Comparison of ENCODE assay signal across 16 mouse cellular contexts in the genomic region with DNA sequence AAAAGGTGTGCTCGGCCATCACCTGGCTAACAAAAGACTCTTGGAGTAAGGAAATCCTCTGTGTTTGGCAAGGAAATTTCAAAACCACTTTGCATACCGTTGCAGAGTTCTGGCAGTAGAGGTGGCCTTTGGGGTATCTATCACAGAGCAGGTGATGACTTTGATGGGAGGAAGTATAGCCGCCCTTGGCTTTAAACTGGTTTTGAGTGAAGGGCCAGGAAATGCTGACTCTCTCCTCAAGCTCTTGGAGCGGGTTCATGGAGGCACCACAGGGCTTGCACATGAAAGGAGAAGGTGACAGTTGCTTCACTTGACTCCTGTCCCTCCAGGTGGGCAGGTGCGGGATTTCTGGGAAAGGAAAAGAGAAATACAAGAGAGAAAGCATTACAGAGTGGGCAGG. TPM values are rescaled to one million over a fixed set of nuclear protein-coding genes. Genes with fewer than 3 reads are reported as not detected.
"Had no signal": no experiment of that assay in that cellular context is flagged by ENCODE, and none has a peak within 500 bp of the region (broad histone marks: within the 10 kb centered on the region; RNA-seq: fewer than 3 reads in every experiment).

No protein-coding gene starts in this region.

- ATAC-seq: intestine, embryonic 15.5 days; liver, embryonic 12.5 days had no signal

- H3K9ac ChIP-seq: intestine, embryonic 15.5 days; liver, embryonic 12.5 days; lung, embryonic 15.5 days; neural tube, embryonic 13.5 days had no signal

- H3K9me3 ChIP-seq: intestine, embryonic 15.5 days; limb, embryonic 10.5 days; liver, embryonic 12.5 days; lung, embryonic 15.5 days; neural tube, embryonic 13.5 days had no signal

- H3K4me1 ChIP-seq: intestine, embryonic 15.5 days; limb, embryonic 10.5 days; neural tube, embryonic 13.5 days had no signal

- H3K36me3 ChIP-seq: intestine, embryonic 15.5 days; limb, embryonic 10.5 days; liver, embryonic 12.5 days; lung, embryonic 15.5 days; neural tube, embryonic 13.5 days had no signal

- H3K27ac ChIP-seq: intestine, embryonic 15.5 days; left cerebral cortex, adult 2 months; limb, embryonic 10.5 days; liver, embryonic 12.5 days; lung, embryonic 15.5 days; neural tube, embryonic 13.5 days had no signal

- H3K4me2 ChIP-seq: intestine, embryonic 15.5 days; liver, embryonic 12.5 days; lung, embryonic 15.5 days; neural tube, embryonic 13.5 days had no signal

- DNase-seq: kidney, adult 18-20 months; midbrain, embryonic 14.5 days; retina, postnatal 1 day; right cerebral cortex, postnatal 4 days; spleen, adult 18-20 months had no signal

- H3K4me3 ChIP-seq: intestine, embryonic 15.5 days; left cerebral cortex, adult 2 months; limb, embryonic 10.5 days; liver, embryonic 12.5 days; lung, embryonic 15.5 days; neural tube, embryonic 13.5 days had no signal

- H3K27me3 ChIP-seq: intestine, embryonic 15.5 days; liver, embryonic 12.5 days; lung, embryonic 15.5 days had no signal

RNA-seq across cellular contexts. Expression of a gene that starts 14.1 kb away (rescaled TPM):
- polyA plus RNA-seq: intestine, embryonic 15.5 days; kidney, embryonic 14.5 days; limb, embryonic 10.5 days; liver, embryonic 12.5 days; lung, embryonic 15.5 days; neural tube, embryonic 13.5 days had no signal

RNA-seq across cellular contexts. Expression of a gene that starts 14.7 kb away (rescaled TPM):
- polyA plus RNA-seq: kidney, embryonic 14.5 days; large intestine, adult 2 months; limb, embryonic 10.5 days; limb, embryonic 14.5 days; liver, embryonic 12.5 days; liver, embryonic 16.5 days; lung, embryonic 15.5 days; midbrain, embryonic 14.5 days; neural tube, embryonic 13.5 days; stomach, embryonic 14.5 days had no signal
